Mouse (Mus musculus): Measurements from ENCODE around the gene Hipk2. TPM values are rescaled to one million over a fixed set of nuclear protein-coding genes. Genes with fewer than 3 reads are reported as not detected.
"Not testable (repeated sequence)": the region's sequence is repeated elsewhere in the genome, so short reads cannot be mapped to it uniquely, and the experiment has no call there.

Hipk2 gene
- polyA plus RNA-seq, 1 experiment from 2014 or later = 25.6 TPM

DNA sequence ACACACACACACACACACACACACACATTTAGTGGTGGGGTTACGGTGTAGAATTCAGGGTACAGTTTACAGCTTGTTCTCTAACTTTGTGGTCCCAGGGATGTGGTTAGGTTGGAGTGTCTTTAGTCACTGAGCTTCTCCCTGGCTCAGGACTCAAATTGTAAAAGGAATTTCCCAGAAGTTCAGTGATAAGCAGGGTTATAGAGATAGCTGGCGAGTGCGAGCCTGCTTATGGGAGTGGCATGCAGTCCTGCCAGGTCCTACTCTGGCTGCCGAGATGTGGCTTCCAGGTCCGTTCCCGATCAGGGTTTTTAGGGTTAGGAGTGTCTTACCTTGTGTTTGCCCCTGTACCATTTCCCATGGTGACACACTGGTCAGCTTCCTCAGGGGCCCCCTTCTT is 199.7 kb downstream of the Hipk2 start:
- ATAC-seq (ENCODE audit: insufficient read depth, low FRiP score, low read depth) = no peak
- no peak overlapping the region for H3K4me2 ChIP-seq
- 68% methylated on average over 6 of the region's 6 CpGs for WGBS
- no peak overlapping the region for H3K4me3 ChIP-seq (replicated peaks)
- H3K4me1 ChIP-seq = no peaks in the 10 kb centered on the region
- no peak overlapping the region for H3K9ac ChIP-seq
- no peaks in the 10 kb centered on the region for H3K27me3 ChIP-seq (replicated peaks)
- H3K36me3 ChIP-seq = no peaks in the 10 kb centered on the region
- no peak overlapping the region for H3K27ac ChIP-seq
- no peaks in the 10 kb centered on the region for H3K9me3 ChIP-seq

DNA sequence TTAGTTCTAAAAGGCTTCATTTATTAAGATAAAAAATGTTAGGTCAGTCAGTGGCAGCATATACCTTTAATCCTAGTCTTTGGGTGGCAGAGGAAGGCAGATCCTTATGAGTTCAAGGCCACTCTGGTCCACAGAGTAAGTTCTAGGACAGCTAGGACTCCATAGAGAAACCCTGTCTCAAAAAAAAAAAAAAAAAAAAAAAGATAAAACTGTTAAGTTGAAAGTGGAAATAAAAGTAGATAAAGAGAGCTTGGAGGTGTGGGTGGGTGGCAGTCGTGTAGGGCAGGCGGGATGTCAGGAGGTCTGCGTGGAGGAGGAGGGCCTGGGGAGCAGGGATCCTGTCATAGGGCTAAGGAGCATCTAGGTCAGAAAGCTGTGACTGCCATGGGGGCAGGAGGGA is 204.0 kb downstream of the Hipk2 start:
- Histone ChIP-seq H3K4me3 (replicated peaks) (no peak overlapping the region), H3K27ac (no peak overlapping the region), H3K4me2 (no peak overlapping the region), H3K36me3 (no peaks in the 10 kb centered on the region), H3K9ac (no peak overlapping the region), H3K27me3 (replicated peaks) (no peaks in the 10 kb centered on the region), H3K9me3 (no peaks in the 10 kb centered on the region), H3K4me1 (no peaks in the 10 kb centered on the region)
- WGBS = 83% methylated on average over 3 of the region's 3 CpGs
- ATAC-seq (ENCODE audit: insufficient read depth, low FRiP score, low read depth) = no peak

DNA sequence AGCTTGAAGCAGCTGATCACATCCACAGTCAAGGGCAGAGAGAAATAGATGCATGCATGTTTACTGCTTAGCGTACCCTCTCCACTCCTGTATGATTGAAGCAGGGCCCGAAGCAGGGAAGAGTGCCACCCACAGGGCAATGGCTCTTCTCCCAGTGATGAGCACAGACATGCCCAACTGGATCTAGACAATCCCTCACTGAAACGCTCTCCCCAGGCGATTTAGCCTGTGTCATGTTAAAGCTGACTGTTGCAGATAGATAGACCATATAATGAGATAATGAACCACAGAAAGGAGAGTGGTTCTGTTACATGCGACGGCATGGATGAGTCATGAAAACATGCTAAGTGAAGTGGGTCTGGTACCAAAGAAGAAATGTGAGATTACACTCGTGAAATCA is 204.7 kb downstream of the Hipk2 start:
- 76% methylated on average over 7 of the region's 7 CpGs for WGBS
- no peak overlapping the region for H3K4me2 ChIP-seq
- ATAC-seq (ENCODE audit: insufficient read depth, low FRiP score, low read depth) = no peak
- no peak overlapping the region for H3K27ac ChIP-seq
- no peaks in the 10 kb centered on the region for H3K9me3 ChIP-seq
- H3K4me1 ChIP-seq = no peaks in the 10 kb centered on the region
- no peaks in the 10 kb centered on the region for H3K27me3 ChIP-seq (replicated peaks)
- H3K4me3 ChIP-seq (replicated peaks) = no peak overlapping the region
- H3K9ac ChIP-seq = no peak overlapping the region
- H3K36me3 ChIP-seq = no peaks in the 10 kb centered on the region

DNA sequence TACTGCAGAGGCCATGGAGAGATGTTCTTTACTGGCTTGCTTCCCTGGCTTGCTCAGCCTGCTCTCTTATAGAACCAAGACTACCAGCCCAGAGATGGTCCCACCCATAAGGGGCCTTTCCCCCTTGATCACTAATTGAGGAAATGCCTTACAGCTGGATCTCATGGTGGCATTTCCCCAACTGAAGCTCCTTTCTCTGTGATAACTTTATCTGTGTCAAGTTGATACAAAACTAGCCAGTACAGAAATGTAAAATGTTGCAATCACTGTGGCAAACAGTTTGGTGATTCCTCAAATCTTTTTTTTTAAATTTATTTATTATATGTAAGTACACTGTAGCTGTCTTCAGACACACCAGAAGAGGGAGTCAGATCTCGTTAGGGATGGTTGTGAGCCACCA is 205.5 kb downstream of the Hipk2 start:
- not testable (repeated sequence) for H3K4me1 ChIP-seq; H3K9ac ChIP-seq; H3K27me3 ChIP-seq (replicated peaks); H3K36me3 ChIP-seq; ATAC-seq (ENCODE audit: insufficient read depth, low FRiP score, low read depth); H3K27ac ChIP-seq; H3K4me2 ChIP-seq; H3K4me3 ChIP-seq (replicated peaks); H3K9me3 ChIP-seq
- WGBS = 65% methylated on average over 1 of the region's 1 CpGs

DNA sequence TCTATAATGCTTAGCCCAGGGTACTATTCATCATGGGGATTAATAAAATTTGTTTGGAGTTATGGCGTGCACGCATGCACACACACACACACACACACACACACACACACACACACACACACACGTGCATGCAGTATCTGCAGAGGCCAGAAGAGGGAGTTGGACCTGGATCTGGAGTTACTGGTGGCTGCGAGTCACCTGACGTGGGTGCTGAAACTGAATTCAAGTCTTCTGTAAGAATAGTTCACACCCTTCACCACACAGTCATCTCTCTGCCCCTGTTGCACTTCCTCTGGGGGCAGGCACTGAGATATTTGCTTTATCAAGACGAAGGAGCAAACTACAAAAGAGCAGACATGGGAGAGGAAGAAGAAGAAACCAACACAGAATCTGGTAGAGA is 206.4 kb downstream of the Hipk2 start:
- no peak for ATAC-seq (ENCODE audit: insufficient read depth, low FRiP score, low read depth)
- Histone ChIP-seq H3K4me2 (no peak overlapping the region), H3K27me3 (replicated peaks) (no peaks in the 10 kb centered on the region), H3K36me3 (no peaks in the 10 kb centered on the region), H3K4me3 (replicated peaks) (no peak overlapping the region), H3K4me1 (no peaks in the 10 kb centered on the region), H3K27ac (no peak overlapping the region), H3K9ac (no peak overlapping the region), H3K9me3 (no peaks in the 10 kb centered on the region)
- 65% methylated on average over 6 of the region's 6 CpGs for WGBS

DNA sequence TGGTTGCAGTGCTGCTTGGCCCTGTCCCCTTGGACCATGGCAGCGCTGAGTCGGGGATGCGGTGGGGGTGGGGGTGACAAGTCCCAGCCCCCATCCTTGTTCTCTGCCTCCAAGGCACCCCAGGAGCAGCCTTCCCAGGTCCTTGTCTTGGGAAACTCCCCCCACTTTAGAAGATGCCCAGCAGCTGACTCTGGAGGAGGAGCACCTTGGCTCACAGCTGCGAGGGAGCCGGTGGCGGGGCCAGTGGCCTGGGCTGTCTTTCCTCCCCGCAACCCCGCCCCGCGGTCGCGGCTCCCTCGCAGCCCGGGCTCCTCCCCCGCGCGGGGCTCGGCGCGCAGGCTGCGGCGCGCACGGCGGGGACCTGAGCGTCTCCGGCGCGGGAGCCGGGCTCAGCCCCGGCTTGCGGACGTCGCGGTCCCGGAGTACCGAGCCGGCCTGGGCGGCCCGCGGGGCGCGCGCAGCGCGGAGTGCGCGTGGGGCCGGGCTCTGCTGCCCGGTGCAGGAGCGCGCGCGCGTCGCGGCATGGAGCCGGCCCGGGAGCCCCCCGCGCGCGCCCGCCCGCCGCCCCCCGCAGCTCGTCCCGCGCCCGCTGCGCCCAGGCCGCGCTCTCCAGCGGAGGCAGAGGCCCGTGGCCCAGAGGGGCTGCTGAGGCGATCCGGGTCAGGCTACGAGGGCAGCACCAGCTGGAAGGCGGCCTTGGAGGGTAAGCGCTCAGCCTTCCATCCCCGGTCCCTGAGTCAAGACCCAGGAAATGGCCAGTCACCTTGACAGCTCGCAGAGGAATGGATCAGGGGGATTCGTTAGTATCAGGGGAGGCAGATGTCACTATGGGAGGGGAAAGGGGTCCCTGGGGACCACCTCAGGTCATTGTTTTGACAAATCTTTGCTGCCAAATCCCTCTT is 213.0 kb downstream of the Hipk2 start, which contains the start of gene Clec2l:
TSS of gene Clec2l (plus strand) at position 356 of the 902 bp plus-strand sequence.
- no peaks in the 10 kb centered on the region for H3K36me3 ChIP-seq
- H3K27ac ChIP-seq = no peak within 1 kb of the TSS
- no peaks in the 10 kb centered on the region for H3K9me3 ChIP-seq
- H3K4me3 ChIP-seq (replicated peaks) = peak within 1 kb of the TSS; percentile 60
- no peaks in the 10 kb centered on the region for H3K4me1 ChIP-seq
- peaks cover 22% of the 10 kb centered on the region for H3K27me3 ChIP-seq (replicated peaks)
- ATAC-seq (ENCODE audit: insufficient read depth, low FRiP score, low read depth) = peak; percentile 75
- WGBS = under 1% methylated on average over 70 of the region's 84 CpGs
- H3K9ac ChIP-seq = peak within 1 kb of the TSS; percentile 32; the same call in 1 of the 2 replicates
- peak within 1 kb of the TSS; percentile 94 for H3K4me2 ChIP-seq

DNA sequence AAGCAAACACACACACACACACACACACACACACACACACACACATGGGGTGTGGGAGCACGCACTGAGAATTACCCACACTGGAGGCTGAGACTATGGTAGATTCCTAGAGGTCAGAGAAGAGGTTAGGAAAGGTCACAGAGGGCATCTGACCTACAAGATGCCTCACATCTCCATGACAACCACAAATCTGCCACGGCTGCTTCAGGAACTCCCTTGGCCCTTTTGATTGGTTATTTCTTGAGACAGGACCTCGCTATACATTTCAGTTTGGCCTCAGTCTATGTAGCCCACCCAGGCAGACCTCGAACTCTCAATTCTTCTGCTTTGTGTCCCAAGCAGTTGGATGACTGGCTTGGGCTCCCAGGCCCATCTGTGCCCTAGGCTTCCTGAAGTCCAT is 214.3 kb downstream of the Hipk2 start:
- Histone ChIP-seq H3K9ac (no peak overlapping the region), H3K27me3 (replicated peaks) (peaks cover 22% of the 10 kb centered on the region), H3K4me1 (no peaks in the 10 kb centered on the region), H3K4me2 (no peak overlapping the region), H3K36me3 (no peaks in the 10 kb centered on the region), H3K4me3 (replicated peaks) (no peak overlapping the region), H3K27ac (no peak overlapping the region), H3K9me3 (no peaks in the 10 kb centered on the region)
- WGBS = 68% methylated on average over 4 of the region's 4 CpGs
- ATAC-seq (ENCODE audit: insufficient read depth, low FRiP score, low read depth) = no peak

DNA sequence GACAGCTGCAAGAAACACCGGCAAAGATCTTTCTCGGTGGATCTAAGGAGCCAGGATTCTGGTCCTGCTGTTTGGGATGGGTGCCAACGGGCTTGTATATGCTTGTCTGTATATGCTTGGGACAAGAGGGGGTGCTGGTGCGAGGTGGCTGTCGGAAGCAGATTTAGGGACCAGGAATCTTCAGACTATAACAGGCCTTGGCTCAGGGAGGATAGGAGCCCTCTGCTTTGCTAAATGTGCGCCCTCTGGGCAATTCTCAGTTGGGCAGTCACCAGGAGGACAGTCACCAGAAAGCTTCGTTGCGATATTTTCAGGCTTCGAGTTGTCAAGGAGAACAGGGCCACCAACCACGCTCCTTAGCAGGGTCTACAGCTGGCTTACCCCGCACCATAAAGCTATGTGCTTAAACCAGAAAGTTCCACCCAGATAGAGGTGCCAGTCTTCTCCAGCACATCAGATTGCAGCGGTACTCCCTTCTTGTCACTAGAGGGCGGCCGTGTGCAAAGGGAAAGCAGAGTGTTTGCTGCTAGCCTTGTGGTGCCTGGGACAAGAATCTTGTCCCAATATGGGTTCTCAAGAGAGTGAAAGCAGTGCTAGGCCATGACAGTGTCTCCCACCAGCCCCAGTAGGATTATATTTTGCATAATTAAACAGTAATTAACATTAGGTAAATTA is 225.6 kb downstream of the Hipk2 start:
- no peaks in the 10 kb centered on the region for H3K36me3 ChIP-seq
- 0 out of 2 replicates have a peak, but pooled peaks cover 4% of the 10 kb centered on the region for H3K4me1 ChIP-seq
- H3K27me3 ChIP-seq (replicated peaks) = no peaks in the 10 kb centered on the region
- H3K9me3 ChIP-seq = no peaks in the 10 kb centered on the region
- H3K4me3 ChIP-seq (replicated peaks) = no peak overlapping the region
- H3K27ac ChIP-seq = no peak overlapping the region
- H3K9ac ChIP-seq = no peak overlapping the region
- no peak overlapping the region for H3K4me2 ChIP-seq
- 42% methylated on average over 14 of the region's 14 CpGs for WGBS
- ATAC-seq (ENCODE audit: insufficient read depth, low FRiP score, low read depth) = peak; percentile 18; the same call in 1 of the 2 replicates

DNA sequence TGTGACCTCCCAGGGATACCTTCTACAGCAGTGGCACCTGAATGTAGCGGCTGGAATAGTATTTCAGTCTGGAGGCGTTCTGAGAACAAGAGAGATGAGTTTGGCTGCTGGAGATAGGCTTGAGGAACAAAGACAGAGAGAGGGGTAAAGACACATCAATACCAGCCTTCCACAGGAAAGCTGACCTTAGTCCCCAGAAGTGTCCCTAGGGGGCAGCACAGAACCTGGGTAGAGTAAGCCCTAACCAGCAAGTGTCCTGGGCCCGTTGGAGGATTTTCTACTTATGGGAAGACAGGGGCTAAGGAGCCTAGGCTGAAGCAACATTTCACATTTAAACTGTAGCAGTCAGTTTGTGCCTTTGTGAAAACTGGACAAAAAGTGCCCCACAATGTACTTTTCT is 226.4 kb downstream of the Hipk2 start:
- Histone ChIP-seq H3K9ac (no peak overlapping the region), H3K9me3 (no peaks in the 10 kb centered on the region), H3K4me3 (replicated peaks) (no peak overlapping the region), H3K4me2 (no peak overlapping the region), H3K4me1 (0 out of 2 replicates have a peak, but pooled peaks cover 4% of the 10 kb centered on the region), H3K36me3 (no peaks in the 10 kb centered on the region), H3K27me3 (replicated peaks) (no peaks in the 10 kb centered on the region), H3K27ac (no peak overlapping the region)
- 74% methylated on average over 3 of the region's 3 CpGs for WGBS
- no peak for ATAC-seq (ENCODE audit: insufficient read depth, low FRiP score, low read depth)

Other genes starting within 250 kb of the Hipk2 start
- gene Klrg2, start 238.9 kb downstream of the Hipk2 start, polyA plus RNA-seq (2015; fragmentation: Nextera tagmentation; extraction: Ambion mirVana) = 0.67 and 1.2 TPM in 2 replicates
- gene Clec2l, start 213.1 kb downstream of the Hipk2 start, polyA plus RNA-seq (2015; fragmentation: Nextera tagmentation; extraction: Ambion mirVana) = 3.2 and 3.4 TPM in 2 replicates
- 3.4 and 3.5 TPM in 2 replicates for gene Tbxas1, start 761 bp downstream of the Hipk2 start, polyA plus RNA-seq (2015; fragmentation: Nextera tagmentation; extraction: Ambion mirVana)
- gene Parp12, start 242.2 kb upstream of the Hipk2 start, polyA plus RNA-seq (2015; fragmentation: Nextera tagmentation; extraction: Ambion mirVana) = 9.1 and 9.9 TPM in 2 replicates

Data from stomach, embryonic 15.5 days (tissue).